Mouse (Mus musculus) intestine, embryonic 14.5 days (tissue): Measurements from ENCODE around the gene Cd81. TPM values are rescaled to one million over a fixed set of nuclear protein-coding genes. Genes with fewer than 3 reads are reported as not detected.
A peak's percentile ranks its signal among the peaks of the same experiment; 100 is the strongest.

ENCODE experiments used
- ATAC-seq: fragments of 200-750 bp; cut with Nextera tagmentation; replicated peaks from 2 replicates; pipeline ENCODE4 v1.8.0; 2017; ENCODE audit warnings: low read depth, moderate number of reproducible peaks, moderate TSS enrichment, moderate library complexity; ENCODE audit not compliant: low FRiP score, low TSS enrichment
- DNase-seq: peaks from one replicate; pipeline ENCODE4 v3.0.0-alpha.2; 2018; ENCODE audit warnings: low spot score
- H3K27ac ChIP-seq: fragments of 300-500 bp; sonication (generic); 2 replicates; pipeline ENCODE4 v1.5.1; 2014; ENCODE audit warnings: low read depth, mild to moderate bottlenecking, control low read depth
- H3K27me3 ChIP-seq: fragments of 300-500 bp; sonication (generic); replicated peaks from 2 replicates; pipeline ENCODE4 v1.6.1; 2014; ENCODE audit warnings: low read length, control low read depth; ENCODE audit not compliant: control insufficient read depth, insufficient read depth
- H3K36me3 ChIP-seq: fragments of 300-500 bp; sonication (generic); 2 replicates; pipeline ENCODE4 v1.6.1; 2014; ENCODE audit warnings: low read length, control low read depth; ENCODE audit not compliant: control insufficient read depth, insufficient read depth
- H3K4me1 ChIP-seq: fragments of 300-500 bp; sonication (generic); replicated peaks from 2 replicates; pipeline ENCODE4 v1.6.1; 2014; ENCODE audit warnings: low read length, control low read depth, mixed read lengths; ENCODE audit not compliant: control insufficient read depth, insufficient read depth
- H3K4me2 ChIP-seq: fragments of 300-500 bp; sonication (generic); 2 replicates; pipeline ENCODE4 v1.6.1; 2014; ENCODE audit warnings: low read length
- H3K4me3 ChIP-seq: fragments of 300-500 bp; sonication (generic); 2 replicates; pipeline ENCODE4 v1.5.1; 2014; ENCODE audit warnings: low read depth, low read length, control low read depth, mixed read lengths
- H3K9ac ChIP-seq: fragments of 300-500 bp; sonication (generic); 2 replicates; pipeline ENCODE4 v1.6.1; 2014; ENCODE audit warnings: mild to moderate bottlenecking, low read length
- H3K9me3 ChIP-seq: fragments of 300-500 bp; sonication (generic); 2 replicates; pipeline ENCODE4 v1.6.1; 2016; ENCODE audit warnings: low read length, control low read depth; ENCODE audit not compliant: control insufficient read depth
- WGBS: fragments of 180-500 bp; shearing (Covaris S2); extraction: QIAGEN DNeasy Blood & Tissue Kit; methylation state at CpG from one replicate; pipeline ENCODE4 v1.1.7; 2014; 5-methylcytosine and 5-hydroxymethylcytosine counted together
- polyA plus RNA-seq: library from polyadenylated mRNA; unstranded; fragments of >200 nt; fragmentation: Nextera tagmentation; extraction: Ambion mirVana; gene quantifications from 2 replicates; pipeline ENCODE4 v1.2.1, GENCODE M21; 2014

The Cd81 gene
- polyA plus RNA-seq, 1 experiment from 2014 or later, result 457 TPM

DNA sequence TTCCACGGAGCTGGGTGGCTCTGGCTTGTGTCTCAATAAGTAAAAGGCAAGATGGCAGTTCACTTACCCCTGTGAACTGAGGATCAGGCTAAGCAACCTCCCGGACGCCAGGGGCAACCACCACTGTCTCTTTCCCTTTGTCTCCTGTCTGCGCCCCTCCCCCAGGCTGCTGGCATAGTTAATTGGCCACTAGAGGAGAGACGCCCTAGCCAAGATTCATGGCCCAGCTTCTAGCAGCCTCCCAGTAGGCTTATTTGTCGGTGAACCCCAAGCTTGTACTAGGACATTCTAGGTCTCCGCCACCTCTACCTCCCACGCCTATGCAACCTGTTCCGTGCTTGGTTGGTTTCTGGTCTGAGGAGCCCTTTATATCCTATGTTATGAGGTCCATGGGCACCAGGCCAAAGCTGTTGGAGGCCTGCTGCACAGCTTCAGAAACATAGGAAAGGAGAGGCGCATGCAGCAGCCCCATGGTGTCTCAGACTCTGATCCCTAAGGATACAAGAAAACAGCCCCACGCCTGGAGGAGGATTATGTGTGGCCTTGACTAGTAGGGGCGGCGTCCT lies 15.9 kb downstream of the Cd81 start:
- H3K27ac ChIP-seq, result peak overlapping the region; percentile 93
- peak overlapping the region; percentile 54 for H3K4me2 ChIP-seq
- ATAC-seq (peak; percentile 0; the same call in 1 of the 2 replicates), DNase-seq (peak; percentile 64)
- WGBS, result 45% methylated on average over 13 of the region's 13 CpGs
- peak overlapping the region; percentile 29; the same call in 1 of the 2 replicates for H3K9ac ChIP-seq
- H3K4me3 ChIP-seq, result peak overlapping the region; percentile 93
- H3K27me3 ChIP-seq, result no peaks in the 10 kb centered on the region
- no peaks in the 10 kb centered on the region for H3K9me3 ChIP-seq
- H3K4me1 ChIP-seq, result peaks cover 20% of the 10 kb centered on the region
- peaks cover 66% of the 10 kb centered on the region for H3K36me3 ChIP-seq

DNA sequence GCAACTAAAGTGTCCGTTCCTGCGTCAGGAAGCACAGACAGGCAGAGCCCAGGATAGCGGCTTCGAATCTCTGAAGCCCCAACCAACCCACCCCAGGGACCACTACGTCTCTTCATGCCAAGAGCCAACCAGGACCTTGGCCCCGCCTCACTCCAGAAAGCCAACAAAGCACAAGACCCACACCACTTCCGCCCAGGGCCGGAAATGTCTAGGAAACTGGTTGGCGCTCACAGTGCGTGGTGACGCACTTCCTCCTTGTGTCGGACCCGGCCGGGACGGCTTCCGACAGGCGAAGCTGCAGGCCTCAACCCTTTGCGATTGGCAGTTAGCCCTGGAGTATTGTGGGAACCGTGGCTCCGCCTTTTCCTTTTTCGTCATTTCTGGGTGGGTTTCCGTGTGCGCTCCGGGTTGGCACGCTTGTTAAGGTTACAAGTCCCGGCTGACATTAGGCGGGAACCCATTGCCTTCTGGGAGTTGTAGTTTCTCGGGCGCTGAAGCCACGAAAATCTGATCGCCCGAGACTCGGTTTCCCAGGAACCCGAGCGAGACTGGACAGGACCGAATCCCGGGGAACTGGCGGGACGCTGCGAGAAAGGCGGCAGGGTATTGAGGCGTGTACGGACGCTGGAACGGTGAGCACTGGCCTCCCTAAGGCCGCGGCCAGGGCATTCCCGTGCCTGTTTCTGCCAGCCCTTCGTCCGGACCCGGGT lies 16.5 kb downstream of the Cd81 start, which contains the start of gene Tssc4:
TSS of gene Tssc4 (plus strand) at position 368 of the 710 bp plus-strand sequence.
- Histone ChIP-seq H3K27ac (peak within 1 kb of the TSS; percentile 93), H3K9ac (peak within 1 kb of the TSS; percentile 94), H3K4me2 (peak within 1 kb of the TSS; percentile 82), H3K4me1 (peaks cover 20% of the 10 kb centered on the region), H3K4me3 (peak within 1 kb of the TSS; percentile 93), H3K27me3 (no peaks in the 10 kb centered on the region), H3K9me3 (no peaks in the 10 kb centered on the region), H3K36me3 (peaks cover 62% of the 10 kb centered on the region)
- under 1% methylated on average over 51 of the region's 51 CpGs for WGBS
- peak; percentile 96 for DNase-seq
- ATAC-seq, result peak; percentile 92

DNA sequence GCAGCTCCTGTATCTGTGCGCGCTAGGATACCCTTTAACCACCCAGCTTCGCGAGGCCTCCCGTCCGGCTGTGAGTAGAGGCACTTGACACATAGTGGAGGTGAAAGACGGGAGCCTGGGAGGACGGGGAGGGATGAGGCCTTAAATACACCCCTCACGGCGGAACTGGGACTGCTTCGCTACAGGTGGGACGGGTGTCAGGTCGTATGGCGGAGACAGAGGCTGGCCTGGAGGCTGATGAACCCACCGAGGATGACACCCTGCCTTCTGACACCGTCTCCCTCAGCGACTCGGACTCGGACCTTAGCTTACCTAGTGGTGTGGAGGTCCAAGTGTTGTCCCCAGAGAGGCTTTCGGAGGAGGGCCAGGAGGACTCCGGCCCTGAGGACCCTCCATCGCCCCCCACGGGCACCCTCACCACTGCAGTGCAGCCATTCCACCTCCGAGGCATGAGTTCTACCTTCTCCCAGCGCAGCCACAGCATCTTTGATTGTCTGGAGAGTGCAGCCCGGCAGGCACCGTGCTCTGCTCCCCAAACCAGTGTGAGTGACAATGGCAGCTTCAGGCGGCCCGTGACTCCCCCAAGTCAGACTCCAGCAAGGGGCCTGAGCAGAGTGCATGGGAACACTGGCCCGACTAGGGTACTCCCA lies 17.3 kb downstream of the Cd81 start:
- Histone ChIP-seq H3K4me2 (peak overlapping the region; percentile 82), H3K9me3 (no peaks in the 10 kb centered on the region), H3K4me1 (peaks cover 20% of the 10 kb centered on the region), H3K9ac (peak overlapping the region; percentile 94), H3K27me3 (no peaks in the 10 kb centered on the region), H3K27ac (peak overlapping the region; percentile 93), H3K36me3 (peaks cover 55% of the 10 kb centered on the region), H3K4me3 (peak overlapping the region; percentile 93)
- ATAC-seq (0 out of 2 replicates have a peak, but pooled peaks have one; percentile 1), DNase-seq (no peak)
- WGBS, result 11% methylated on average over 30 of the region's 30 CpGs

DNA sequence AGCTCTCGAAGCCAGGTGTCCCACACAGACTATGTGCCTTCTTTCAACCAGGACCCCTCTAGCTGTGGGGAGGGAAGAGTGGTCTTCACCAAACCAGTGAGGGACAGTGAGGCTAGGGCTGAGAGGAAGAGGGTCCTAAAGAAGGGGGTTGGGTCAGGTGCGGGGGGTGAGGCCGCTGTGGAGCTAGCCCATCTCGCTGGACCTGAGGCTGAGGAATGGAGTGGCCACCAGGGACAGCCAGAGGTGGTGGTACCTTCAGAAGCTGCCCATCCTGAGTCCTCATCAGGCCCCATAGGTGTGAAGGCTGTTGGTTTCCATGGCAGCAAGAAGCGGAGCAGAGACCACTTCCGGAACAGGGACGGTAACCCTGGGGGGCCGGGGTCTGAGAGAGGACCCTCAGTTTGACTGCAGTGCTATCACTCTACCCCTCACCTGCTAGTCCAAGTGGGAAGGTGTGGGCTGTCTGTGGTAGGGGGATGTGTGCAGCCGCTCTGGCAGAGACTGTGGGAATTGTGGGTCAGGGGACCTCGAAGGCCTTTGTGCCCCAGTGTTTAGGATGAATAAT lies 18.0 kb downstream of the Cd81 start:
- no peaks in the 10 kb centered on the region for H3K9me3 ChIP-seq
- DNase-seq (no peak), ATAC-seq (no peak)
- no peaks in the 10 kb centered on the region for H3K27me3 ChIP-seq
- 81% methylated on average over 10 of the region's 10 CpGs for WGBS
- no peak overlapping the region for H3K27ac ChIP-seq
- peaks cover 48% of the 10 kb centered on the region for H3K36me3 ChIP-seq
- H3K9ac ChIP-seq, result peak overlapping the region; percentile 94
- peaks cover 20% of the 10 kb centered on the region for H3K4me1 ChIP-seq
- peak overlapping the region; percentile 82 for H3K4me2 ChIP-seq
- peak overlapping the region; percentile 93 for H3K4me3 ChIP-seq

DNA sequence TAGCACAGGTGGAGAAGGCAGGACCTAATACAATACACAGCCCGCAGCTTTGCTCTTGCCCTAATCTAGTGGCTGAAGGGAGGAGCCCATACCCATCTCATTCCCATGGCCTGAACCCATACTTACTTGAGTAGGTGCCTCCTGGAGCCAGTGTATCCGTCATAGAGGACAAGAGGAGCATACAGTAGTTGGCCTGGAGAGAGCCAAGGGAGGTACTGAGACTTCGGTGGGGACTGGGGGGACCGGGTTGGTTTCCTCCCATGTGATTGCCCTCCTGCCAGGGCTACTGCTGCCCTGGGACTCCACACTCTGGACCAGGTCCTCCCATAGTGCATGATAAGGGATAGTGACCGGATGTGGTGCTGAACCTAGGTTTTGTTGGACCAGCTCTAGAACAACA lies 20.1 kb downstream of the Cd81 start:
- H3K4me2 ChIP-seq, result no peak overlapping the region
- WGBS, result 89% methylated on average over 5 of the region's 5 CpGs
- peaks cover 20% of the 10 kb centered on the region for H3K4me1 ChIP-seq
- no peaks in the 10 kb centered on the region for H3K27me3 ChIP-seq
- ATAC-seq (no peak), DNase-seq (no peak)
- H3K4me3 ChIP-seq, result no peak overlapping the region
- peaks cover 28% of the 10 kb centered on the region for H3K36me3 ChIP-seq
- H3K27ac ChIP-seq, result no peak overlapping the region
- H3K9me3 ChIP-seq, result no peaks in the 10 kb centered on the region
- H3K9ac ChIP-seq, result no peak overlapping the region

DNA sequence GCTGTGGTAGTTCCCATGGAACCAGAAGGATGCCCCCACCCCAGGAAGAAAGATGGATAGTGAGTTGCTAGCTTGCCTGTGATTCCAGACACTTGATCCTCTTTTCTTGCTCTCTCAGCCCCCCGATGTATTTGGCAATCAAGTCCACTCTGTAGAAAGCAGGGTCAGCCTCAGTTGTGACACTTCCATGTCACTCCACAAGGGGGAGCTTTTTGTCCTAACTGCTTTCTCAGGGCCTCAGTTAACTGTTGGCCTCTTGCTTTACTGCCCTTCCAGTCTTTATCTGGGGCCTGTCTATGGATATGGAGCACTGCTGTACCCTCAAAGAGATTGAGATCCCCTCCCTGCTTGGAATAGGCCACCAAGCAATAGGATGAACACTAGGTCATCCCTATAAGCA lies 20.5 kb downstream of the Cd81 start:
- Histone ChIP-seq H3K4me2 (no peak overlapping the region), H3K9me3 (no peaks in the 10 kb centered on the region), H3K4me1 (peaks cover 16% of the 10 kb centered on the region), H3K36me3 (peaks cover 25% of the 10 kb centered on the region), H3K9ac (no peak overlapping the region), H3K27ac (no peak overlapping the region), H3K4me3 (no peak overlapping the region), H3K27me3 (no peaks in the 10 kb centered on the region)
- DNase-seq (peak; percentile 76), ATAC-seq (no peak)
- WGBS, result 80% methylated on average over 1 of the region's 1 CpGs

DNA sequence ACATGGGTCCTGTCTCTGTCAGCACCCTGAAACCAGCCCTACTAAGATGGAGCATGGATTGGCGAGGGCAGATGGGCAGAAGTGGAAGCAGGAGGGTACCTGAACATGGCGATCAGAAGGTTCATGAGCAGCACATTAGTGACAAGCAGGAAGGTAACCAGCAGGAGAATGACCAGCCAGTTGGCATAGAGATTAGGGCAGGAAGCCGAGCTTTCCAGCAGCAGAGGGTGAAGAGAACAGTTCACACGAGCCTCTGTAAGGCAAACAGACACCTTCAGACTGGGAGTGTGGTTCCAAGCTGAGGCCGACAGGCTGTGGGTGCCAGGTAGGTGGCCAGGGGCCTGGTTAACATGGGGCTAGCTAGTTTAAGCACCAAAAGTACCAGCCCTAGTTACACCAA lies 22.9 kb downstream of the Cd81 start:
- ATAC-seq (no peak), DNase-seq (no peak)
- H3K4me2 ChIP-seq, result no peak overlapping the region
- H3K9ac ChIP-seq, result no peak overlapping the region
- H3K4me1 ChIP-seq, result peaks cover 7% of the 10 kb centered on the region
- no peak overlapping the region for H3K27ac ChIP-seq
- H3K27me3 ChIP-seq, result no peaks in the 10 kb centered on the region
- whole genome bisulfite sequencing, result 71% methylated on average over 5 of the region's 5 CpGs
- no peaks in the 10 kb centered on the region for H3K9me3 ChIP-seq
- no peak overlapping the region for H3K4me3 ChIP-seq
- H3K36me3 ChIP-seq, result peaks cover 27% of the 10 kb centered on the region

DNA sequence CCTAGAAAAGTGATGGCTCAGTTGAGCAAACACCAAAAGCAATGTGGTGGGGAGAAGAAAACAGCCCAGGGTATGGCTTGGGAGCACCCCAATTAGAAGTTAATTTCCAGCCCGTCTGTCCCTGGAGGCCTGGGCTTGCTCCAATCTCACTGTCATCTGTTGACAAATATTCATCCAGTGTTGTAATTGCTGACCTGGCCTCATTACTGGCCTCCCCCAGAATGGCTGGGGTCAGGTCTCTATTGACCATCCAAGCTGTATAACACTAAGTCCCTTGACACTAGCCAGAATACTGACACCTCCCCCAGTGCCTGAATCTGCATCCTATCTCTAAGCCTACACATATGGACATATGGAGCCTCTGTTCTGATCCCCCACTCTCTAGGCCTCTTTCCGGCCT lies 24.8 kb downstream of the Cd81 start:
- ATAC-seq (no peak), DNase-seq (no peak)
- no peaks in the 10 kb centered on the region for H3K27me3 ChIP-seq
- H3K36me3 ChIP-seq, result peaks cover 21% of the 10 kb centered on the region
- 68% methylated on average over 2 of the region's 2 CpGs for WGBS
- H3K27ac ChIP-seq, result no peak overlapping the region
- H3K9me3 ChIP-seq, result no peaks in the 10 kb centered on the region
- H3K4me3 ChIP-seq, result no peak overlapping the region
- H3K4me2 ChIP-seq, result no peak overlapping the region
- H3K9ac ChIP-seq, result no peak overlapping the region
- no peaks in the 10 kb centered on the region for H3K4me1 ChIP-seq
